Mouse (Mus musculus): ENCODE measurements at regions not wholly inside any gene's neighbourhood (a gene's known extent, or its start where the extent isn't known, plus 50 kb on each side); places are given as distances from the start of the nearest gene placed in this dataset.

DNA sequence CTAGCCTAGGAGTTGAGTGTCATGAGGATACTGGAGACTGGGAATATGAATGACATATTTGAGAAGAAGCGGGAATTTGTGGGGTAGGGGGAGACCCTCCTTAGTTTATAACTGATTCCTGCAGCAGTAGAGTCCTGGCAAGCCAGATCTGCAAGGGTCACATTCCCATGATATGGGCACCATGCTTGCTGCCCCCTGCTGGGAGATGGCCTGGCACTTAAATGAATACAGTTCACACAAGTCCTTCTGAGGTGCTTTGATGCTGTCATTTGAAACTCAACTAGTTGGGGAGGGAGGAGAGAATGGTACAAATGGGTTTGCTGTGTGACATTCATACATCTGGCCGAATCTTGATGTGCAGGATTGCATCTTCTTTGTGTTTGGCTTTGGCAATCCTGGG is 556.4 kb downstream of the Ebf1 start:
- intact Hi-C loops (cut with DNase I; ENCODE audit: low total_unique reads) = no loop called here
- no peak for DNase-seq

DNA sequence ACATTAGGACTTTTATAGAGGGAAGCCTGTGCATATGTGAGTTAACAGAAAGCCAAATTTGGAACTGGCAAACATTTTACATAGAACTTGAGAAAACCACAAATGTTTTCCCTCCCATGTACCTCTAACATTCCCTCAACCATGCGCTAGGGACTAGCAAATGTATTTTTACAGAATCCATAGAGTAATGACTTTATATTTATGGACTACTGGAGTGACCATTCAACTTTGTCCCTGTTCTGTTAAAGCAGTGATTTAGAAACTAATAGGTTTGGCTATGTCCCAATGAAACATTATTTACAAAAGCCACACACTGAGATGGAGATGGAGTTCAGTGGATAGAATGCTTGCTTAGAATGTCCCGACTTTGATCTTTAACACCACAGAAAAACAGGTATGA is 557.0 kb downstream of the Ebf1 start:
- intact Hi-C loops (cut with DNase I; ENCODE audit: low total_unique reads) = no loop called here
- no peak for DNase-seq

DNA sequence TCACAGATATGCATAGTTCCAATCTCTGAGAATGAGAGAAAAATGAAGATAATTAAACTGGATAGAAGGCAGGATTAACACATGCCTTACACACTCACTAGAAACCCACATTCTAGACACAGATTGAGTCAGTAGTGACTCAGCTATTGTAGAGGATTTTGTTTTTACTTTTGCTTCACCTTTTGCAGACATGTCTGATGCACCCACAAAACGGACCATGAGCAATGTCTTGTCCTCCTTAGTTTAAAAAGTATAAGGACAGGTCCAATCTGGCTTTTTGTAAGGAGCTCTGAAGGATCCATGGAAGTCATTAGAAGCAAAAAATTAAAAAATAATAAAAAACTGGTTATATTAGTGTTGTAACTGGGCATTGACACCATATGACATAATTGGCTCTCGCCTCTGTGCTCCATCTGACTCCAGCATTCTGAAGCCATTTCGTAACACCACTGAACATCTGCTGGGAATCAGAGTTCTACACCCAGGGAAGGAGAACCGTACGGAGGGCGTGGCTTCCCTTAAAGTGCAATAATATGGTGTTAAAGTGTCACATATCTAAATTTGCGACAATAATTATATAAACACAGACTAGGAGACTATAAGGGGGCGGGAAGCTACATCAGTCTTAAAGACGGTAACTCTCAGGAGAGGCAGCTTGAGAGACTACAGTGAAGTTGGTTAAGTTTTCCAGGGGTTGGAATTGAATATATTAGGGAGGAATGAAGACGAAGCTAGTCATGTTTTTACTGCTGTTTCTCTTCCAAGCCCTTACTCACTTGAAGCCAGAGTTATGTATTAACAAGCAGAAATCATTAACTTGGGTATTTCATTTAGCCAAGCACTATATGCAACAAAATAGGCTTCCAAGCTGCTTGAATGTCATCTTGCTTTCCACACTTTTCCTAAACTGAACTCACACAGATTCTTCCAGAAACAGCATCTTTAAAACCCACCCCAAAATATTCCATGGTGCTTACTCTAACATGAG is 558.0 kb downstream of the Ebf1 start:
- intact Hi-C loops (cut with DNase I; ENCODE audit: low total_unique reads) = no loop called here
- peak; percentile 23 for DNase-seq

DNA sequence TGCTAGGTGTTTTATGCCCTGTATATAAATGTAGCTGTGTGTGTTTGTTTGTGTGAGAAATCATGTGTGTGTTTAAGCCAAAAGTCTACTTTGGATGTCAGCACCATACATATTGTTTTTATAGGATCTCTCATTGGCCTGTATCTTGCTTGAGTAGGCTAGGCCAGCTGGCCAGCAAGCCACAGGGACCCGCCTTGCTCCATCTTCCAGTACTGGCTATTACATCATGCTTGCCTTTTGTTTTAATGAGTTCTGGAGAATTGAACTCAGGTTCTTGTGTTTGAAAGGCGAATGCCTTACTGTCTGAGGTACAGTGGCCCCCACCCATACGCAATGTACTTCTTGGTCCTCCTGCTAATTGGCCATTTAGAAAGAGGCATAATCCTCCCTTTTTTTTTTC is 559.9 kb downstream of the Ebf1 start:
- DNase-seq = no peak
- intact Hi-C loops (cut with DNase I; ENCODE audit: low total_unique reads) = no loop called here

DNA sequence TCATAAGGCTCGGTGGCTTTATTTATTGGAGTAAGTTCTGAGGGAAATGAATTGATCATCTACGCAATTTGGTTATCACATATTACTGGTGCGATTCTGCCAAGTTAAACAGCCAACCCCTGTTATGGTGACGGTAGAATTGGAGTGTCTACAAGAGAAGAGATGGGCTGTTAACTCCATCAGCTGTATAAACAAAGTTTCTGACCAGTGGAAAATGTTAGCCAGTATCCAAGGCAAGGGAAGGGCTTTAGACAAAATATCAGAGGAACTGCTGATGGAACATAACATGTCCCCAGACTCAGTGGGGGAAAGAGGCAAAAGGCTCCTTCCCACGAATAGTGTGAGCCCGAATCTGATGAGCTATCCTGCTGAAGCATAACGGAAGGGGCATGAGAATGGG is 560.9 kb downstream of the Ebf1 start:
- intact Hi-C loops (cut with DNase I; ENCODE audit: low total_unique reads) = no loop called here
- DNase-seq = no peak

DNA sequence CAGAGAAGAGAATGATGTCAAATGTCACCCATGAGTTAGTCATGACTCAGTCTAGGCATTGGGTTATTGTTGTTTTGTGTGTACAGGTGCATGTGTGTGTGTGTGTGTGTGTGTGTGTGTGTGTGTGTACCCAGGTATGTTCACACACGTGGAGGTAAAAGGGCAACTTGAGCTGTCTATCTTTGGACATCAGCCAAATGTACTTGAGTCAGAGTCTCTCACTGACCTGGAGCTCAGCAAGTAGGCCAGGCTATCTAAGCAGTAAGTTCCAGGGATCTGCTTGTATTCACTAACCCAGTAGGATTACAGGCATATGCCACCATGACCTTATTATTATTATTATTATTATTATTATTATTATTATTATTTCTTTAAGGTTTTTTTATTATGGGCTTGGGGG is 561.9 kb downstream of the Ebf1 start:
- intact Hi-C loops (cut with DNase I; ENCODE audit: low total_unique reads) = no loop called here

DNA sequence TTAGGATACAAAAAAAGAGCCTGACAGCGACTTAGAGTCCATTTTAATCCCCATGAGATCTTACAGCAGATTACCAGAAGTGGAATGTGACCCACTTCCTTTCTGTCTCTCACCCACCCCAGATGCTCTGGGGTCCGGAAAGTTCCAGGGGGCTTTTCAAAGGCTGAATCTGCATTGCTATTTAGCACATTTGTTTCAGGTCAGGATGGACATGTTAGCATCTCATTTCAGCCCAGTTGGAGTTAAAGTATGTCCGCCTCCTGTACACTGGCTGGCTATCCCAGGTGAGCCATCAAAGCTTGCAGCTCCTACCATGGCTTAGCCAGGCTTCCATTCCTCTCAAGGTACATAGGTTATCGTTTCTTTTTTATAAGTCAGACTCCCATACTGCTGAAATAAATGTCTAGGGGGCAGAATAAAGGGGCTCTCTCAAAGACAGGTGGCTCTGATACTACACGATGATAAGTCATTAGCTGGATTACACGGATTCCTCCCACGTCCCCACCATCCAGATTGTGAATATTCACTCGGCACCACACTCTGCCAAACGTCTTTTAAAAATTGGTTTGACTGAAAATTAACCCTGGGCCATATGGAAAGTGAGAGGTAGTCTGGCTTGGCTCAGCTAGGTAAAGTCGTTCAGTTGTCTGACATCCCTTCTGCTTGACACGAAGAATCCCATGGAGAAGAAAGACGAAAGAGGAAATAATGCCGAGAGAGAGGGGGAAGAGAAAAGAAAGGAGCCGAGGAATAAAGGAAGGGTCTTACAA is 573.7 kb downstream of the Ebf1 start:
- intact Hi-C loops (cut with DNase I; ENCODE audit: low total_unique reads) = no loop called here
- DNase-seq = no peak

More for the DNA sequence above, 561.9 kb downstream of the Ebf1 start:
- DNase-seq = no peak

DNA sequence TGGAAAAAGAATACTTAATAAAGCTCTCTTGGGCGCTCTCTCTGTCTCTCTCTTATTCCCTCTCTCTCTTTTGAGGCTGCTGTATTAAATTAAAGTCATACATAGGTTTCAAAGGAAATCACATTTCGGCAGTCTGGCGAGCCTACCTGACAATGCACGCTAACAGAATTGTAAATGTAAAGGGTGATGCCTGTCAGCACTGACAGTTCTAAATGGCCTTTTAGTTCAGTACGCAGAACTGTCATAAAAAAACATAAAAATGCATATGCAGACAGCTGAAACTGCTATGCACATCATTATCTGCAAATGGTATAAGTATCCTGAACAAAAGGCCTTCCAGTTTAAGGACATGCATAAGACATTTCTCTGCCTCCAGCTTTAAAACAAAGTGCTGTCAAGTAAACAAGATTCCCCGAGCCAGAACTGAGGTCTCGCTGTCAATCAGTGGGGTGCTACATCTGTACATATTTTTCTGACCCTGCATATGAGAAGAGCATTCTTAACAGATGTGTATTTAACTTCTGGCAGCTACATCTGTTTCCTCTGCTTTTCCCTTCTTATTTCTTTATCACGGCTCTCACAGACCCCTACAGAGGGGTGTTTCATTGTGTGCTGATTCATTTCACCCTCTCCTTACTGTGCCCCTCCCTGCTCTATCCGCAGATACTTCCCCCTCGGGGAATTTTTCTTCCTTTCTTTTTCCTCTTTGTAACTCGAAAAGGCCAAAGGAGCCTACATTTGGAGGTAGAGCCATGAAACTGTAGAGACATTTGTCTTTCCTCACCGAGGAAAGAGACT is 574.5 kb downstream of the Ebf1 start:
- intact Hi-C loops (cut with DNase I; ENCODE audit: low total_unique reads) = no loop called here
- no peak for DNase-seq

DNA sequence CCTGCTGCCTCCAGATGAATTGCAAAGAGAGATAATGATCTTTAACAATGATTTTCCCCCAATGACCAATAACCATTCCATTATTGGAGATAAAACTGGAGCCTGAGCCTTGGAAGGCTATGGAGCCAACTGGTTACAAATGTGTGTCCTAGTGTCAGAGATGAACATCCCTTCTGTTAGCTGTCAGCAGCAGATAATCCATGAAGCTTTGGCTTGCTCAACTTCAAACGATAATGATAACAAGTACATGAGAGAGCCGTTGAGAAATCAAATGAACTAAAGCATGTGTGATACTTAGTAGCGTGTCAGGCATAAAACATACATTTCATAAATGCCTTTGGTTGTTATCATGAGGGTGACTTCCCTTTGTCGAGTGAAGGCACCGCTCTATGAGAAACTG is 576.2 kb downstream of the Ebf1 start:
- DNase-seq = no peak
- intact Hi-C loops (cut with DNase I; ENCODE audit: low total_unique reads) = no loop called here

DNA sequence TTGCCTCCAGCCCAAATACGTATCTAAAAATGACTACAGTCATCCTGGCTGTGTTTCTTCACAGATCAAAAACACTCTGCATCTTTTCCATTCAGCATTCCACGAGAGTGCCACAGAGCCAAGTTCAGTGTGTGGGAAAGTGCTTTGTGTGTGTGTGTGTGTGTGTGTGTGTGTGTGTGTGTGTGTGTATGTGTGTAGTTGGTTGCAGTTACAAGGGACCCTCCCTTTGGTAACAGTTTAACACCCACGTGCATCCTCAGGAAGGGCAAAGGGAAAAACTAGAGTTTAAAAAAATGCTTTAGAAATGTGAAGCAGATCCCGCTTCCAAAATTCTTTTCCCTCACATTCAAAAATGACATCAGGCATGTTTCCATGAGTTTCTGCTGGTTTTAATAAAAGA is 582.4 kb downstream of the Ebf1 start:
- peak; percentile 14 for DNase-seq
- intact Hi-C loops (cut with DNase I; ENCODE audit: low total_unique reads) = no loop called here

DNA sequence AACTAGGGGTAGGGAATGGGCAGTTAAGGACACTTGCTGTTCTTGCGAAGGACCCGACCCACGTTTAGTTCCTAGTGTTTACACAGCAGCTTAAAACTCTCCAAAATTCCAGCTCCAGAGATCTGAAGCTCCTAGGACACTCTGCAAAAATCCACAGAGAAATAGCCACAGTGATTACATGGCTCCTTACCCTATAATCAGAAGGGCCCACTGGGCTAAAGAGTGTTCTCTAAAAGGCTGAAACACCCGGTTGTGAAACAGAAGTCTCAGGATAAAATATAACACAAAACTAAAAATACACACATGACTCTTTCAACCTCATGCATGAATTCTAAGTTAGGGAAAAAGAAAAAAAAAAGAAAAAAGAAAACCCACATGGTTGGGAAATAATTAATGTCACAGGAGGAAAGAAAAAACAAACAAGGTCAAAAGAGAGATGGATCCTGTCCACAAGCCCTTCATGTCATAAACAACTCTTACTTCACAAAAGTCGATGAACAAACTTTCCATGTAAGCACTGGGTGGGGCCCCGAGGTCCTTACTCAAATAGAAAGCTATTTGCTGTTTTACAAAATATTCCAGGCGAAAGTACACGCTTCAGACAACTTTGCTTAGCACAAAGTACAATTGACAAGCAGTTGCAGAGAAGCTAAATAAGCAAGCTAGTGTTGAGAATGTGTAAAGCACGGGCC is 583.7 kb downstream of the Ebf1 start:
- DNase-seq = peak; percentile 20

DNA sequence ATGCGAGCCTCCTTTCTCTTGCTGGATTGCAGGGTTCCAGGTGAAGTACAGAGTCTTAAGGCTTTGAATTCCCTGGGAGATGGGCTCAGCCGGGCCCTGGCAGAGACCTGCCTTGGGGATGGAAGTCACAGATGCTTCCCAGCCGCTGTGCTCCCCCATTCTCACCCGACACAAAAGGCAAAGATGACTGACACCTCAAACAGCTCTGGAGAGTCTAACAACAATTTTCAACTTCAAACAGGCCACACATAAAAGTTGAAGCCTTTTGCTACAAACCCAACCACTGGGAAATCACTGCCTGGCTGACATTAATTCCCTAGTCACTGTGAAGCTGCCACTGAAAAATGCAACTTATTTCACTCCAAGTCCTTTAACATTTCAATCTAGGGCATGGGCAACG is 586.3 kb downstream of the Ebf1 start:
- intact Hi-C loops (cut with DNase I; ENCODE audit: low total_unique reads) = no loop called here
- DNase-seq = no peak

More for the DNA sequence above, 583.7 kb downstream of the Ebf1 start:
- intact Hi-C loops (cut with DNase I; ENCODE audit: low total_unique reads) = no loop called here

DNA sequence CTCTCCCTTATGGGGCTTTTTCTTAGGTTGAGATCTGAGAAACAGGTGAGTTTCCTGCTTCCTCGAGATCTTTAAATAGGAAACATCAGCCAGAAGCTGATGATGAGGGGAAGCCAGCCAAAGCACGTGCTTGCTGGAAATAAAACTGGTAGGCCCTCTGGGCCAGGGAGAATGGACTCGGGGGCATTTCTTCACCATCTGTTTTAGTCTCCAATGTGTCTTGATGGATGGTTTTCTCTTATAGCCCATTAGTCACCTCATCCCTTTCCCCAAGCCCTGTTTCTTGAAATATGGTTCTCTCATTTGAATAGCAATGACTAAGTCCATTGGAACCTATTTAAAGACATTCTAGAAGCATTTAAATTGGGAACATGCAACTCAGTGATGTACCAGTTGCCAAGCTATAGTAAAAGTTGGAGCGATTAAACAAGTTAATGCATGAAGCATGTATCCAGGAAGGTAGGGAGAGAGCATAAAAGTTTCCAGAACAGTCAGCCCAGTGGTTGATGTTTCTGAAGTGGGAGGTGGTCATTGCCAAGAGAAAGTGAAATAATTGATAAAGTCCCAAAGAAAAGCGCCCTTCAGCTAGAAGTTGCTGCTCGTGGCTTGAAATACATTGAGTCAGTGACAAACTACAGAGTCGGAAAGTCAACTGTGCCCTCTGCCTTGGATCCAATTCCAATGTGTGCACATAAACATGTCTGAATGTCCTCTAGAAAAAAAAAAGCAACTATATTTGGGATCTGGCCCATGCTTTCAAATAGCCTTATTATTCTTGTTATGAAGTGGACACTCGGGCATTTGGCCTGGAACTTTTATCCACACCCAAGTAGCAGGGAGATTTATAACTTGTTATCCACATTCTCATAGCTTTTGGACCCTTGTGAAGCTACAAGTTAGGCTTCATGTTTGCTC is 589.8 kb downstream of the Ebf1 start:
- DNase-seq = no peak
- intact Hi-C loops (cut with DNase I; ENCODE audit: low total_unique reads) = no loop called here

DNA sequence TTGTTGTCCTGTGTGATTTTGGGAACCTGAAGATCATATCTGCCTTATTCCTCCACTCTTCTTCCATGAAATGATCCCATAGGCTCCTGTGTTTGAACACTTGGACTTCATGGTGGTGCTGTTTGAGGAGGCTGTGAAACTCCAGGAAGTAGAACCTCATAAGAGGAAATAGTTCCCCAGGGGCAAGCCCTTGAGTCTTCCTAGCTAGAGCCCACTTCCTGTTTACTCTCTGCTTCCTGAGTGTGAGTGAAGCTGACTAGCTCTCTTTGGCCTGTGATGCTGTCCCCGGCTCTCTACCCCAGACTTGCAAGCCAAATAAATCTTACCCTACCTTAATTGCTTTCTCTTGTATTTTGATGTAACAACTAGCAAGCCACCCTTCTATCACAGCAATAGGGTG is 597.0 kb downstream of the Ebf1 start:
- DNase-seq = no peak
- intact Hi-C loops (cut with DNase I; ENCODE audit: low total_unique reads) = no loop called here

DNA sequence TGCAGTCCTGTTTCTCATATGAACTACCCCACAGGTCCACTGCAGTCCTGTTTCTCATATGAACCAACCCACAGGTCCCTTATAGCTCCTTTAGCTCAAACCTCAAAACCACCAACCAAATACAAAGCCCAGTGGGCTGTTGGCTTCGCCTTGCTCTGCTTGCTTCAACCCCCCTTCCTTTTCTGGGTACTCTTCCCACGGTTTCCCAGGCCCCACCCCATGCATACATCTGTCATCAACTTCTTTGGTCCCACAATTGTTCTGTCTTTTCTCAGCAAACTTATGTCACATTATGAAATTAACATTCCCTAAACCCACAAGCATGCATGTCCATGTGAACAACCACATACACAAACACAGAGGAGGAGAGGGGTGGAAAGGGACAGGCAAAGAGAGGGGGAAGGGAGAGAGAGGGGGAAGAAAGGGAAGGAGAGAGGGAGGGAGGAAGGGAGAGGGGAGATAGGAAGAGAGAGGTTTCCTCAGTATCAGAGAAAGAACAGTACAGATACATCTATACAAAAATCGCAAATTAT is 599.9 kb downstream of the Ebf1 start:
- intact Hi-C loops (cut with DNase I; ENCODE audit: low total_unique reads) = no loop called here
- DNase-seq = no peak

DNA sequence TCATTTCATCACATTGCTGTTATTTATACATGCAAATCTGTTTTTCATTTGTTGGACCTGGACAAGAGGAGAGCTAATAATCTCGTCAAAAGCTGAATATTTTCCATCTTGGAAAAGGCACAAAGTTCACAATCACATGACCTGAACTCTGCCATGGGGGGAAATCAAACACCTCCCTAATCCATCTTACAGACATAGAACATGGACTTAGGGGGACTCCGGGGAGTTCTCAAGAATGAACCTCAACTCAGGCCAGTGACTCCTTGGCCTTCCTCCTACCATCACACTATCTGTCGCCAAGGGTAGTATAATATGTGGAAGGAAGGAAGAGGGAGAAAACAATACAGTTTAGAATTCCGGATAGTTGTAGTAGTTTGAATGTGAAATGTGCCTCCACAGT is 602.1 kb downstream of the Ebf1 start:
- intact Hi-C loops (cut with DNase I; ENCODE audit: low total_unique reads) = no loop called here
- DNase-seq = peak; percentile 26

DNA sequence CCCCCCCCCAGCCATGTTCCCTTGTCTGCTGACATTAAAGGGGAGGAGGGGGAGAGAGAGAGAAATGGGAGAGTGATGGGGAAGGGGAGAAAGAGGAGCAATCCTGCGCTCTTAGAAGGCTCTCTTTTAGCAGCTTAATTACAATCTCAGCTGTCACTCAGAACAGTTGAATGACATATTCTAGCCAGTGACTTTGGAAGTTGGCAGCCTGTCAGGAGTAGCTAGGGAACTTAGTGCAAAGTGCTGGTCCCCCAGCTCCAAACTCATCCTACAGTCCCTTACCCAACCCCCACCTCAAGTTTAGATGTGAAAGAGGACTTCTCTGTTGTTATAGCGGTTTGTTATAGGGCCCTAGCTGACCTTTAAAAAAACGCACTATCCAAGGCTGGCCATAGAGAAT is 604.9 kb downstream of the Ebf1 start:
- intact Hi-C loops (cut with DNase I; ENCODE audit: low total_unique reads) = no loop called here
- DNase-seq = no peak
